Mouse (Mus musculus) heart, postnatal 10 days (tissue): ENCODE results near the gene Pla1a. TPM values are rescaled to one million over a fixed set of nuclear protein-coding genes. Genes with fewer than 3 reads are reported as not detected.
A peak's percentile ranks its signal among the peaks of the same experiment; 100 is the strongest.

Source experiments
- DNase-seq, 2 experiments: peaks; one replicate each; pipeline ENCODE4 v3.0.0; 2021
- intact Hi-C: fragments of 180-260 bp; cut with DNase I; formaldehyde crosslinking; loops from one replicate; pipeline ENCODE4 v1.15.1; 2025
- total RNA-seq, 2 experiments: library from RNA; stranded (reverse); gene quantifications; 2 replicates each; pipeline ENCODE4 v1.2.3; 2021

Gene Pla1a
- total RNA-seq, 2 experiments from 2014 or later, result 9.8 to 12.1 TPM

DNA sequence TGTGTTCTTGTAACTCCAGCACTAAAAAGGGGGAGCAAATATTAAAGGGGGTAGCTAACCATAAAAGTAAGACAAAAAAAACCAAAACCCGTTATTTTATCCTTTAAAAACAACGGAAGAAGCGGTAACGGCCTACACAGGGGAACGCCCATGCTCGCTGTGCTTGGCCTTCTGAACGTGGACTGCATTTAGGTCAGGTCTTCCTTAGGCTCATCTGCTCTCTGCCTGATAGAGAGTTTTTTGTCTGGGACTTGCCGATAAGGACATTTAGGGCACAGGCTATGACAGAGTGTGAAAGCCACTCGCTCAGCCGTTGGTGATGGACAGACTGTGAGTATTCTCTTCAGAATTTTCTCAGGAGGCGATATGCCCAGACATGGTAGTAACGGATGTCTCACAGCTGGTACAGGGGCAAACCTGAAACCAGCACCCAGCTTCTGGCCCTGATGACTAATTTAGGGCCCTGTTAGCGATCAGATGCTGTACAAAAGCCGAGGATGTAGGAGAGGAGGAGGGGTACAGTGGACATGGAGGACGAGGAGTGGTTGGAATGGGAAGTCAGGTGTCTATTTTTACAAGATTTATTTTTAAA is 61.1 kb downstream of the Pla1a start:
- intact Hi-C loops, result no loop called here
- DNase-seq, result no peak

DNA sequence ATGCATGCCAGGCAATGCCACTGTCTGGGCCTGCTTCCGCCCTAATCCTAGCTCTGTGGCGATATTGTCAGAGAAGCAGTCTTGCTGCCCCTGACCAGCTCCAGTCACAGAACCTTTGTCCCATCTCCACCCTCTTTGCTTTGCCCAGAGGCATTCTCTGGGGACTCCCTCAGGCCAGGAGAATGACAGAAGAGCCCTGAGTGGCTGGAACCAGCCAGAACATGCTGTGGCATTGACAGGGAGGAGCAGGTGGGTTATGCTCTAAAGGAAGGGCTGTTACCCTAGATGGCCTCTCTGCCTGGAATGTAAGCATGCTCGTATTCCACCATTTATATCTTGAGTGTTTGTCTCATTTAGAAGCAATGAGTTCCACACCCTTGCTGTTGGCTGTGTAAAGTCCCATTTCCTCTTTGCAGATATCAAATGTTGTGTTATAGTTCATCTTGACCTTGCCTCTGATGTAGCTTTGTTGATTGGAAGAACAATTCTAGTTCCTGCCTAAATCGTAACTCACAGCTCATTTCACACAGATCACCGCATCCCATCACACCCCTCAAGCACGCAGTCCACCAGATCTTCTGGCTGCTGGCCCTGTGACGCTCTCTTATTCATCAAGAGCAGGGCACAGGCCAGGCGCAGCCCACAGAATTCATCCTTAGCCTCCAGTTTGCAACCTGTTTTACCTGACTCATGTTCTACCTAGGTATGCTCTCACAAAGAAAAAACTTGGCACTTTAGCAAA is 62.1 kb downstream of the Pla1a start:
- intact Hi-C loops, result no loop called here
- DNase-seq, result peak; percentile 61 to 64

DNA sequence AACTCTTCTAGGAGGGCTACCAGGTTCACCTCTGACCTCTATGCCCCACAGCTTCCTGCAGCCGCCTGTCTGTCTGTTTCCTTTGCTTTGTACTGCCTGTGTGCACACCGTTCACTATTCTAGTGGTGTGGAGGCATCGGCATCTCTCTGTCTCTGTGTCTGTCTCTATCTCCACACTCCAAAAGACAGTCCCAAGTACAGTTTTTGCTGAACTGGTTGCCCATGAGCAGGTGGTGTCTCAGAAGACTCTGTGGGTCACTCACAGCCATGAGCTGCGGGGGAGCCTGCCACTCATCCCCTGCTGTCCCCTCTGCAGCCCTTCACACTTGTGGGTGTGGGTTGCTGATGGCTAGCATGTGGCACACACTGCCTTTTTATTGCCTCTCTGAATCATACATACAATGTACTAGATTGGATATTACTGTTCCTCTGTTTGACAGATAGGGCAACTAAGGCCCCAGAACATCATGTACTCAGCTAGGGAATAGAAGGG is 62.9 kb downstream of the Pla1a start:
- DNase-seq, result no peak
- intact Hi-C loops, result no loop called here

DNA sequence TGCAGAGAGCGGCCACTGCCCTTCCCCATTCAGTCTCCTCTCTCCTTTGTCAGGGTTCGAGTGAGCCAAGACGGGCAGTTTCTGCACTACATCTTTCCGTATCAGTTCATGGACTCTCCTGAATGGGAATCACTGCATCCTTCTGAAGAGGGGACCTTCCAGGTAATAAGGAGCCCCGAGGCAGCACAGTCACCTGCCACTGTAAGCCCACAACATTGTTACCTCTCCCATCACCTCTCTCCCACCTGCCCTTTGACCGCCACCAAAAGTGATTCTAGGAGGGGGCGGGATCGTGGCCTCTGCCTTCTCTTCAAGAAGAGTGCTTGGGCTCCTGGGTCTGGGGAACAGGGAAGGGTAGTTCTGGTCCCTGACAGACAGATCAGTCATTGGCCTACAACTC is 63.5 kb downstream of the Pla1a start:
- intact Hi-C loops, result no loop called here
- DNase-seq, result no peak

DNA sequence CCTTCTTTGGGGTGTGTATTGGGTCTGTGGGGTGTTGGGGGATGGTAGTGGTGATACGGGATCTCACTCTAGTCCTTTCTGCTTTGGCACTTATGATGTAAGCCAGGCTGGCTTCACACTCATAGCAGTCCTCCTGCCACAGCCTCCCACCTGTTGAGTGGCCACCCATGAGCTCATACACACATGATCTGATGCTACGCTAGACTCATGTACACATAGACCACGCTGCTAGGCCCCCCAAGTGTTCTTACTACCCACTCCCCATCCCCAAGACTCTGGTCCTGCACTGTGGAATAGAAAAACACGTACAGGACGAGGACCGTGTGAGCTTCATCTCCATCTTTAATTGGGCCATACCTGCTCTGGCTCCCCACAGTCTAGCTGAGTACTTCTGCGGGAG is 63.9 kb downstream of the Pla1a start:
- no peak for DNase-seq
- intact Hi-C loops, result no loop called here

DNA sequence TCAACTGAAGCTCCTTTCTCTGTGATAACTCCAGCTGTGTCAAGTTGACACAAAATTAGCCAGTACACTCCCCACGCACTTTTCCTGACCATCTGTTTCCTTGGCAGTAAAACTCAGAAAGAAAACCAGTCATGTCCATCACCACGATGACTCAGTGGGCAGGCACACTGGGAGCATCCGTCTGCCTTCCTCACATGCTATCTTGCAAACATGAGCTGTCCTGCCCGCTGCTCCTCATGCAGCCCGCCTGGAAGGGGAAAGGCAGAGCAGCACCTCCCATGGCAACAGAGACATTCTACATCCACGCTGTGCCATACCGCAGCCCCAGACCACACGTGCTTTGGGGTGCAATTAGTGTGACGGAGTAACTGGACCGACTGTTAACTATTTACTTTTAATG is 64.6 kb downstream of the Pla1a start:
- intact Hi-C loops, result no loop called here
- DNase-seq, result peak; percentile 72

DNA sequence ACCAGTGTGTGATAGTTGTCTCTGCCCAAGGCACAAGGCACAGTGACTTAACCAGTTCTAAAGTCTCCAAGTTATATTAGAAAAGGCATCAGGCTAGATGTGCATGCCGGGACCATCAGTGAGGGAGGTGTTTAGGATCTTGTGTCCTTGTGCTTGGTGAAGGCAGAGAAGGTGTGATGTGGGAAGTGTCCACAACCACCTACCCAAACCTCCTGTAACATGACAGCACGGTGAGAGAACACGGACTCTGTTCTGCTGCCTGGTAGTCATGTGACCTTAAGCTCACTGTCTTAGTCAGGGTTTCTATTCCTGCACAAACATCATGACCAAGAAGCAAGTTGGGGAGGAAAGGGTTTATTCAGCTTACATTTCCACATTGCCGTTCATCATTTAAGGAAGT is 66.7 kb downstream of the Pla1a start:
- intact Hi-C loops, result no loop called here

DNA sequence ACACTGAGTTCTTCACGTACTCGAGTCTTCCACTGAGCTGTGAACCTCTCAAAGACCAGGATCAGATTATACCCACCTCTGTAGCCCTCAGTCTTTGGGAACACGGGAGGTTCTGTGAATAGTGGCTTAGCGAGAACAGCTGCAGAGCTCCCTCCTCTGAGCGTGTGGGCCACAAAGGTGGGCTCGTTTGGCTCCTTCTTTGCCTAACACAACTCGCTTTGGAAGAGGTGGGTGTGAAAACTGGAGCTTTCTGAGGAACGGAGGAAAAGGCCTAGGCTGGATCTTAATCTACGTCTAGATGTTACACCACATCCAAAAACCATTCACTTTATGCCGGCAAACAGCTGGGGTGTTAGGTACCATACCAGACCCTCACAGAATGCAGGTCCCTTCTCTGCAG is 67.6 kb downstream of the Pla1a start:
- intact Hi-C loops, result no loop called here
- DNase-seq, result no peak

More for the DNA sequence above, 66.7 kb downstream of the Pla1a start:
- DNase-seq, result no peak

DNA sequence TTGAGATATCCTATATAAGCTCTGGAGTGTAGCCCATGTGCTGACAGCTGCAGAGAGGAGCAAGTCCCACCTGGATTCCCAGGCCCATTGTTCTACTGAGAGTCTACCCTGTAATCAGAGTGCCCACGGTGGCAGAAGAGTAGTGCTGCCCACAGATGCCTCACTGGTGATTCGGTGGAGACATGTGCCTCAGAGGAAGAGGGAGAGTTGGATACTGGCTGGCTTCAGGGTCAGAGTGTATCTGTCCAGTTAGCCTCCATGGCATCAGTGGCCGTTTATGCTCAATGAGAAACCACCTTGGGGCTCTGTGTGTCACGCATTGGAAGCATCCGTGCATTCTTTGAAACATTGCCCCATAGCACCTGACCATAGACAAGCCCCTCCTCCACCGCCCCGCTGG is 69.3 kb downstream of the Pla1a start:
- intact Hi-C loops, result no loop called here
- DNase-seq, result no peak

DNA sequence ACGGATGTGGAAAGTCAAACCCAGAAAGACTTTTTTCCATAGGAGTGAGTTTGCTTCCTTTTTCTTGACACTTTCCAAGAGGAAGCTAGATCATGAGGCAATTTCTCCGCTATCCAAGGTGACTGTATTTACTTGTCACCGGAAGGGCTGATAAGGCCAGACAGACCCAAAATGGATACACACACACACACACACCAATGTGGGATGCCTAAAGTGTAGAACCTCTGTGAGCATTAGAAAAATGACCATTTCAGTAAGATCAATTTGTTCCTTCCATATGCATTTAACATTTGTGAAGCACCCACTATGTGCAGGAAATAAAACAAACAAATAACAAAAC is 69.7 kb downstream of the Pla1a start:
- no peak for DNase-seq
- intact Hi-C loops, result no loop called here

DNA sequence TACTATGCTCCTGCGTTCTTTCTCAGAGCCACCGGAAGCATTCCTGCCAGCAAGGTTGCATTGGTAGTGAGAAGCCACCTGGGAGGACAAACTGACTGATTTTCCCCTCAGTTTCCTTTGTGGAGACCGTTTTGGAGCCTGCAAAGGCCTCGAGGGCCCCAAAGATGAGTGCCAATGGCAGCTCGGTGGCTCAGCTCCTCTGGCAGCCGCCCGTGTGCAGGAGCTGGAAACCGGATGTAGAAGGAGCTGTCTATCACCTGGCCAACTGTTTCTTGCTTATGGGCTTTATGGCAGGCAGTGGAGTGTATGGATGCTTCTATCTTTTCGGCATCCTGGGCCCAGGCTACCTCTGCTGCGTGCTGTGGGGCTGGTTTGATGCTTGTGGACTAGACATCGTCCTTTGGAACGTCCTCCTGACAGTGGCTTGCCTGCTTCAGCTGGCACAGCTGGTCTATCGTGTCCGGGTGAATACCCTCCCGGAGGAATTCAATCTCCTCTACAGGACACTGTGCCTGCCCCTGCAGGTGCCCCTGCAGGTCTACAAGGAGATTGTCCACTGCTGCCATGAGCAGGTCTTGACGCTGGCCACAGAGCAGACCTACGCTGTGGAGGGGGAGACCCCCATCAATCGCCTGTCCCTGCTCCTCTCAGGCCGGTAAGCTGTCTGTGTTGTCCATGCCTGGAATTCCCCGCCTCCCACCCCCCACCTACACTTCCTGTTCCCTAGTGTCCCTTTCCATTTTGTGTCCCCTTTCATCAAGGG is 70.3 kb downstream of the Pla1a start:
- intact Hi-C loops, result no loop called here
- no peak for DNase-seq

DNA sequence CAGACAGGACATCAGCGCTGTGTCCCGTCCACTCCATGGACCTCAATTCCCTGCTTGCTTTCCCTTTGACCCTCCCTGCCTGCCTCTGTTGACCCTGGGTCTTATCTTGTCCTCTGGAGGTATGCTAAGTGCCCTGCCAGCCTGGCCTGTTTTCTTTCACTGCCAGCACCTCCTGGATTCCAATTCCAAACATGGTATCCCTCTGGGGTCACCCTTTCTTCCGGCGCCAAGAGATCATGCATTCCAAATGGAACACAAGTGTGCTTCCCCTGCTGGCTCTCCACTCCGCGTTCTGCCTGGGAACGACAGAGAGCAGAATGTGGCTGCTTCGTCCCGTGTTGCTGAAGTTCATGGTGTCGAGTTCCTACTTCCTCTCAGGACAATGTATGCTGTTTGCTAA is 71.0 kb downstream of the Pla1a start, which contains the start of gene Popdc2:
Gene Popdc2, plus strand, starts transcription at position 277 of the 400 bp plus-strand sequence.
- intact Hi-C loops, result loop anchor here (1.0 kb wide), 1 partner anchor 10 kb away; no protein-coding TSS in a partner anchor
- DNase-seq, result peak; percentile 92

DNA sequence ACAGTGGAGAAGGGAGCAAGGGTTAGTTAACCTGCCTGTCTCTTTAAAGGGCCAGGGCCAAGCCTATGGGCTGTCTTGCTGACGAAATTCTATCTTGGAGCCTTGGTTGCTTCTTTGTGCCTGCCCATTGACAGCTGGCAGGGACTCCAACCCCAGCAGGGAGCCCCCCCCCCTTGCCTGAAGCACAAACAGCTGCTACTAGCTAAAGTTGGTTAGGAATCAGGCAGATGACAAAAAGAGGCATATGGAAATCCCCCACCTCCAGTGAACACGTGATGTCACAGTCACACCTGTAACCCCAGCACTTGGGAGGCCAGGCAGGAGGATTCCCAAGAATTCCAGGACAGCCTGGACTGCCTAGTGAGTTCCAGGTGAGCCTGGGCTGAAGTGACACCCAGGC is 72.6 kb downstream of the Pla1a start:
- DNase-seq, result no peak
- intact Hi-C loops, result no loop called here

DNA sequence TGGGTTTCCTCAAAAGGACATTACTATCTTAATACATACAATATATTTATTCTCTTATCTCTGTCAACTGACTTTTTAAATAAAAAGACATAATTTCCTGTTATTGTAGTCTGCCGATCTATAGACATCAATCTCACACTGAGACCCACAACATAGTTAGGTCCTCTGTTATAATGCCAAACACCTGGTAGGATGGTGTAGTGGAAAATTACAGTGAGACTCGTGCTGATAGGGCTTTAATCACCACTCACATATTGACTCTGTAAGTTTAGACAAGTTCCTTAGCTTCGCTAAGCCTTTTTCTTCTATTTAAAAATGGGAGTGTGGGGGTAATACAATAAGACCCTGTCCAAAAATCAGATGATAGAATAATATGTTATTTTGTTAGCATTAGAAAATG is 73.1 kb downstream of the Pla1a start:
- DNase-seq, result no peak
- intact Hi-C loops, result no loop called here

DNA sequence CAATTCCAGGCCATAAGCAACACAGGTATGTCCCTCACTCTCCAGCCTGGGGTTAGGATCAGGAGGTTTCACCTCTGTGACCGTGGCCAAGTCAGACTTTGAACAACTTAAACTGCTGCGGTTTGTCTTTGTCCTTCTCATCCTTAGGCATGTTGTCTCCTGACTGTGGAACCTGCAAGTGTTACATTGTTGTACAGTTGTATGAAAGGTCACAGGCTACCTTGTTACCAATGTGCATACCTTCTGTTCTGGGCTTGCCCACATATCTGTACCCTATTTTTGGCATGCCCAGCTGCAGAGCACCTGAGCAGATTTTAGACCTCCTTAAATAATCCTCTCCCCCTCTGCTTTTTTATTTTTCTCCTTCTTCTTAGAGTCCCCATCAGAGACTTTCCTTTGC is 73.7 kb downstream of the Pla1a start:
- intact Hi-C loops, result no loop called here
- DNase-seq, result peak in 1 of 2 experiments; percentile 7

DNA sequence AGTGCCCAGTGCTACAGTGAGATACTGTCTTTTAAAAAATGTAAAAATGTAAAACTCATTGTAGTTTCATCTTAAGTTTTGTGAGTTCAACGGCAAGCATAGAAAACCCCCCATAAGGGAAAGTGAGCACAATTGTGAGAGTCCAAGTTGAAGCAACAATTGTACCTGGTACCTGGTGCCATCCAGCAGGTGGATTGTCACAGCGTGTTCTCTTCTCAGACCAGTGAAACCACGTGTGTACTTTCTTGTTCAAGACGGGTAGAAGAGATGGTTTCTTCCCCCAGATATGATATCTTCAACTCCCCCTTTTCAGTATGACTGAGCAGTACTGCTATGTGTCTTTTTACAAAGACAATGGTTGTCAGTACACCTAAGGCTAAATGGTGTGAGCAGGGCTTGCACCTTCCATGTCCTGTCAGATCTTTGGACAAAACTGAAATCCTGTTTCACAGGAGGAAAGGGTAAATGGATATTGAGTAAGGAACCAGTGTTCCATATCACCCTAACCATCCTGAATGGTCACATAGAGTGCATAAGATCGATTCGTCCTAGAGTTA is 74.6 kb downstream of the Pla1a start:
- intact Hi-C loops, result no loop called here
- DNase-seq, result no peak

DNA sequence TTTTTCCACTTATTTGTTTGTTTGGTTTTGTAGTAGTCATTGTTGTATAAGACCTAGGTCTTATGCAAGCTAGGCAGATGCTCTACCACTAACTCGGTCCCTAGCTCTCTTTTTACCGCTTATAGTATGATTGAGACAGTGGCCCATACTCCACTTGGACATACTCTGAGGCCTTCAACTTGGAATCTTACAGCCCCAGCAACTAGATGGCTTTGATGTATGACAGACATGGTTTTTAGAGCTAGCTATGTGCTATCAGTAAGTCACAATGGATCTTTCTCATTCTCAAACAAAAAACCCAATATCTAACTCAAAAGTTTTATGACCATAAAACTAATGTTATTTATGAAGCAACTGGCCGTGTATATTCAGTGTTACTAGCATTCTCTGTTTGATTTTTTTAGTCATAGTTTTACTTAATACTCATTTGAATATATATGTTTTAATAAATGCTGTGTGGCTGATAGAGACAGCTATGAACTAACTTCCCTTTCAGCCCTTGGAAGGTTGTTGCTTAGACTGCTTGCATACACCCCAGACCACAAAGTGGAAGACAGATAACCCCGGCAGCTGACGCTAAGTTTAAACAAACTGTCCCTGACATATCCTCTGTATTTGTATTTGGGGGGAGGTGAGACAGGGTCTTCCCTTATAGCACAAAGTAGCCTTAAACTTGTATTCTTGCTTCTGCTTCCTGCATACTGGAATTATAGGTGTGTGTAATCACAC is 78.6 kb downstream of the Pla1a start:
- intact Hi-C loops, result no loop called here

DNA sequence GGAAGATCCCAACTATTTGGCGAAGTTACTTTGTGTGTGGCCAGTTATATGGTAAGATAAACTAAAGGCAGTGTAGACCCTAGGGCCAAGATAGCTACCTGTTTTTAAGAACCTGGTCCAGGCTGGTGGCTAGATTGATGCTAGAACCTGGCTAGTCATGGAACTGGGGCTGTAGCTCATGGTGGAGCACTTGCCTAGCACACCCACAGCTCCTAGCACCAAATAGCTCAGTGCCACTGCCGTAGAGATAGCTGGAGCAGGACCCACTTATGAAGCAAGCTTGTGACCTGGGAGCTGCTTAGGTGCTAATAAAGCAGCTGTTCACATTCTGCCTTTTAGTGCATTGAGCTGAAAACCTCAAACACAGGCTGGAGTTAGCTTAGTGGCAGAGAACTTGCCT is 79.3 kb downstream of the Pla1a start:
- DNase-seq, result peak in 1 of 2 experiments; percentile 36
- intact Hi-C loops, result no loop called here

More for the DNA sequence above, 78.6 kb downstream of the Pla1a start:
- DNase-seq, result no peak

DNA sequence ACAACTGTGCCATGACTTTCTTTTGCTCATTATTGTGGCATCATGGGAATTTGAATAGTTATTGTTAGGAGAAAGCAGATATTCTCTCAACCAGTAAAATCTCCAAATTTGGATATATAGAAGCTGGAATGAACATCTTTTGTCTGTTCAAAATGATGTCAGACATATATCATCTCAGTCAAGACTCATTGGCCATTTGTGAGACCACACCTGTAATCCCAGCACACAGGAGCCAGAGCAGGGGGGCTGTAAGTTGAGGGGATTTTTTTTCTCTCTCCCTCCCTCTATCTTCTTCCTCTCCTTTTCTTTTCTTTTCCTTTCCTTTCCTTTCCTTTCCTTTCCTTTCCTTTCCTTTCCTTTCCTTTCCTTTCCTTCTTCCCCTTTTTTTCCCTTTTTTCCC is 80.1 kb downstream of the Pla1a start:
- intact Hi-C loops, result loop anchor here (1.0 kb wide), 1 partner anchor 8 kb away; no protein-coding TSS in a partner anchor
- DNase-seq, result no peak

DNA sequence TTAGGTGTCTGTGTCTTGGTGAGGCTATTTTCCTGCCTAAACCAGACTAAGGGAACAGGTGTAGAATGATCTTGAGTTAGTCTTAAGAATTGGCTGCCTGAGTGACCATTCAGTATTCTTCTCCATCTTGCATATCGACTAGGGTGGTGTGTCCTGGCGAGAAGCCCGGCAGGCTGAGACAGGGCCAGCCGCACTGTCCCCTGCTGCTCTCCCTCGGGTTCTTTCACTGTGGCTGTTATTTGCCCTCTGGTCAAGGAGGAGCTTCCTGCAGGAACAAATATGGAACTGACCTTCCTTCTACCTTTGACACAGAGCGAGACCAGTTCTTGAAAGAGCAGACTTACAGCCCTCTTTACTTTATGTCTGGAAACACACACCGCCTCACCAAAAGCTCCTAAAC is 80.9 kb downstream of the Pla1a start:
- intact Hi-C loops, result loop anchor here (1.0 kb wide), 1 partner anchor 9 kb away; no protein-coding TSS in a partner anchor
- DNase-seq, result peak; percentile 73

DNA sequence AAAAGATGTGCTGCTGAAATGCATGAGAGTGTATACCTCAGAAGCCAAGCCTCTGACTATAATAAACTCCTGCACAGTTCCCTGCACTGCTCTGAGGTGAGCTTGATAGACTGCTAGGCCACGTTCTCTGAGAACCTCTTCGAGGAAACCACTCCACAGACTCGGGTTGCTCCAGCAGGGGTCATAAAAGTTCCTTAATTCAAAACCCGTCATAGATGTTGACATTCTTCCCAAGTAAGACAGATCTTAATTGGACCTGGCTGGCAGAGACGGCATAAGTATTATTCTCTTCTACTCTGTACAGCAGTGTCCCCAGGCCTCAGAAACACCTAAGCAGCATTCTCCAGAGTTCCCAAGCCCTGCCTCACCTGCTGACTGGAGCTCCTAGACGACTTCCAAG is 82.0 kb downstream of the Pla1a start:
- DNase-seq, result peak in 1 of 2 experiments; percentile 52
- intact Hi-C loops, result no loop called here
